Mouse (Mus musculus) limb, embryonic 11.5 days (tissue): ENCODE data around the gene Gm26938. TPM values are rescaled to one million over a fixed set of nuclear protein-coding genes. Genes with fewer than 3 reads are reported as not detected.
A peak's percentile ranks its signal among the peaks of the same experiment; 100 is the strongest.

Experiments
- ATAC-seq: fragments of 200-750 bp; cut with Nextera tagmentation; 2 replicates; pipeline ENCODE4 v1.8.0; 2017; ENCODE audit warnings: low read depth; ENCODE audit not compliant: insufficient number of reproducible peaks, low FRiP score, low TSS enrichment
- DNase-seq: peaks from one replicate; pipeline ENCODE4 v3.0.0-alpha.2; 2015; ENCODE audit warnings: low spot score
- H3K27ac ChIP-seq: fragments of 300-500 bp; sonication (generic); replicated peaks from 2 replicates; pipeline ENCODE4 v1.5.1; 2014; ENCODE audit warnings: low read depth, mild to moderate bottlenecking, low read length
- H3K27me3 ChIP-seq: fragments of 300-500 bp; sonication (generic); 2 replicates; pipeline ENCODE4 v1.6.1; 2014; ENCODE audit warnings: mild to moderate bottlenecking, low read length, mixed read lengths; ENCODE audit not compliant: control insufficient read depth, insufficient read depth
- H3K36me3 ChIP-seq: fragments of 300-500 bp; sonication (generic); 2 replicates; pipeline ENCODE4 v1.6.1; 2014; ENCODE audit warnings: mild to moderate bottlenecking, low read length, moderate library complexity, mixed read lengths; ENCODE audit not compliant: control insufficient read depth, insufficient read depth
- H3K4me1 ChIP-seq: fragments of 300-500 bp; sonication (generic); 2 replicates; pipeline ENCODE4 v1.6.1; 2014; ENCODE audit warnings: low read length, mixed read lengths; ENCODE audit not compliant: control insufficient read depth, insufficient read depth
- H3K4me2 ChIP-seq: fragments of 300-500 bp; sonication (generic); 2 replicates; pipeline ENCODE4 v1.6.1; 2014; ENCODE audit warnings: low read depth, mild to moderate bottlenecking, moderate library complexity; ENCODE audit not compliant: severe bottlenecking
- H3K4me3 ChIP-seq: fragments of 300-500 bp; sonication (generic); 2 replicates; pipeline ENCODE4 v1.5.1; 2014; ENCODE audit warnings: low read depth, low read length
- H3K9ac ChIP-seq: fragments of 300-500 bp; sonication (generic); 2 replicates; pipeline ENCODE4 v1.6.1; 2014; ENCODE audit warnings: mild to moderate bottlenecking, low read length
- H3K9me3 ChIP-seq: fragments of 300-500 bp; sonication (generic); 2 replicates; pipeline ENCODE4 v1.6.1; 2016; ENCODE audit warnings: low read length; ENCODE audit not compliant: control insufficient read depth
- WGBS: fragments of 180-500 bp; shearing (Covaris S2); extraction: QIAGEN DNeasy Blood & Tissue Kit; methylation state at CpG from one replicate; pipeline ENCODE4 v1.1.7; 2014; 5-methylcytosine and 5-hydroxymethylcytosine counted together
- polyA plus RNA-seq: library from polyadenylated mRNA; unstranded; fragments of >200 nt; fragmentation: Nextera tagmentation; extraction: Ambion mirVana; gene quantifications from 2 replicates; pipeline ENCODE4 v1.2.1, GENCODE M21; 2014

The Gm26938 gene
- polyA plus RNA-seq, 1 experiment from 2014 or later, result not detected

DNA sequence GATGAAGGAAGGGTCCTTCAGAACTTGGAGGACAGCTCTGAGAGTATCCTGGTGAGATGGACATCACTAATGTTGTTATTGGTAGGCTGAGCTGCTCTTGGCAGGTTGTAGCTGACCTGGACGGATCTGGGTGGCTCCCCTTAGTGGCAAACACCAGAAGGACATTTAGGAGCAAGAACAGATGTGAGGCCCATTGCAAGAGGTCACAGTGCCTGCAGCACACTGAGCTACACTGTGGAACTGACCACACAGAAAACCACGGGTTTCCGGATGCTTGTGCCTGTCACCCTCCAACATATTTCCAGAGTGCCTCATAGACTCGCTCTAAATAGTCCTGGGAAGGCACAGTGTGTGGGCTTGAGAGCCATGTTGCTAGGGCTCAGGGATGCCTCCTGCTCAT, 36.7 kb downstream of the Gm26938 start:
- no peak for ATAC-seq
- 56% methylated on average over 4 of the region's 4 CpGs for WGBS

DNA sequence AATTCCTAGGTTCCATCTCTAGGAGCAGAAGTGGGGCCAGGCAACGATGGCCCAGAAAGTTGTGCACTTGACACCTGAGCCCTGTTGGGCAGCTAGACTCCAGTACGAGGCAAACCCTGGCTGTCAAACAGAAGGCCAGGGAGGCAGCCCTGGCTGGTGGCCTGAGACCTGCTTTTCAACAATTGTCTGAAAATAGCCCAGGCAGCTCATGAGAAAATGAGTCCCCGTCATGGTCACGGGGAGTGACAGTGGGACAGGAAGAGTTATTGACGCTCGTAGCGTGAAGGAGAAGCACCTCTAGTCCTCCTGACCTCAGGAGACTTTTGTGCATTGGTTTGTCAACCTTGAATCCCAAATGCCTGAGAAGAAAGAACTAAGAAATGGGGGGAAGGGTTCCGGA, 44.8 kb downstream of the Gm26938 start:
- Histone ChIP-seq H3K4me3 (no peak overlapping the region), H3K36me3 (no peaks in the 10 kb centered on the region), H3K4me2 (no peak overlapping the region), H3K4me1 (no peaks in the 10 kb centered on the region), H3K27ac (no peak overlapping the region), H3K9me3 (no peaks in the 10 kb centered on the region), H3K27me3 (0 out of 2 replicates have a peak, but pooled peaks cover 2% of the 10 kb centered on the region), H3K9ac (no peak overlapping the region)
- 89% methylated on average over 8 of the region's 8 CpGs for WGBS
- no peak for DNase-seq
- ATAC-seq, result no peak

More for the DNA sequence above, 36.7 kb downstream of the Gm26938 start:
- Histone ChIP-seq H3K4me2 (no peak overlapping the region), H3K9ac (no peak overlapping the region), H3K27me3 (no peaks in the 10 kb centered on the region), H3K27ac (no peak overlapping the region), H3K9me3 (no peaks in the 10 kb centered on the region), H3K4me3 (no peak overlapping the region), H3K4me1 (peaks cover 3% of the 10 kb centered on the region; the same call in 1 of the 2 replicates), H3K36me3 (no peaks in the 10 kb centered on the region)
- no peak for DNase-seq

DNA sequence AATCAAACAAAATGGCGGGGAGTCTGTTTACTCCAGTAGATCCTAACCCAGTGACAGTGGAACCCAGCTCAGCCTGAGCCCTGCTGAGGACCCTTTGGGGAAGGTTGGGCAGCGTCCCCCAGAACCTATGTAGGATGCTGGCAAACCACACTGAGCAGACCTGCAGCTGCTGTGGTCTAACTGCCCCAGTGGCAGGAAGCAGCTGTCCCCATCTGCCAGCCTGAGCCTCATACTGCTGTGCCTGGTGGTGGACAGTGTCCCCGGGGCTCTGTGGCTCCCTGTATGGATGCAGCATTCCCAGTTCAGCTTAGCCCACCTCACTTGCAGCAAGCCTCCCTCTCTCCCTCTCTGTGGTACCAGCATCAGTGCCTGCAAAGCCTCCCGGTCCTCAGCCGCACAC, 49.2 kb downstream of the Gm26938 start:
- H3K4me2 ChIP-seq, result no peak overlapping the region
- no peak overlapping the region for H3K9ac ChIP-seq
- H3K9me3 ChIP-seq, result no peaks in the 10 kb centered on the region
- no peak overlapping the region for H3K27ac ChIP-seq
- no peak for DNase-seq
- H3K36me3 ChIP-seq, result peaks cover 5% of the 10 kb centered on the region; the same call in 1 of the 2 replicates
- H3K27me3 ChIP-seq, result no peaks in the 10 kb centered on the region
- no peak for ATAC-seq
- peaks cover 6% of the 10 kb centered on the region; the same call in 1 of the 2 replicates for H3K4me1 ChIP-seq
- WGBS, result 79% methylated on average over 5 of the region's 5 CpGs
- H3K4me3 ChIP-seq, result no peak overlapping the region

GRCm38 (mm10) chr5:139775216-139775926, 50.8 kb downstream of the Gm26938 start, which contains the start of gene Ints1:
Gene Ints1 (minus strand): TSS chr5:139775674.
- ATAC-seq, result peak; percentile 88
- H3K4me1 ChIP-seq, result peaks cover 6% of the 10 kb centered on the region; the same call in 1 of the 2 replicates
- H3K27ac ChIP-seq, result no peak within 1 kb of the TSS
- H3K36me3 ChIP-seq, result peaks cover 18% of the 10 kb centered on the region
- peak within 1 kb of the TSS; percentile 78 for H3K9ac ChIP-seq
- peak; percentile 99 for DNase-seq
- H3K4me3 ChIP-seq, result peak within 1 kb of the TSS; percentile 100
- under 1% methylated on average over 55 of the region's 55 CpGs for WGBS
- H3K27me3 ChIP-seq, result no peaks in the 10 kb centered on the region
- no peaks in the 10 kb centered on the region for H3K9me3 ChIP-seq
- peak within 1 kb of the TSS; percentile 90 for H3K4me2 ChIP-seq

DNA sequence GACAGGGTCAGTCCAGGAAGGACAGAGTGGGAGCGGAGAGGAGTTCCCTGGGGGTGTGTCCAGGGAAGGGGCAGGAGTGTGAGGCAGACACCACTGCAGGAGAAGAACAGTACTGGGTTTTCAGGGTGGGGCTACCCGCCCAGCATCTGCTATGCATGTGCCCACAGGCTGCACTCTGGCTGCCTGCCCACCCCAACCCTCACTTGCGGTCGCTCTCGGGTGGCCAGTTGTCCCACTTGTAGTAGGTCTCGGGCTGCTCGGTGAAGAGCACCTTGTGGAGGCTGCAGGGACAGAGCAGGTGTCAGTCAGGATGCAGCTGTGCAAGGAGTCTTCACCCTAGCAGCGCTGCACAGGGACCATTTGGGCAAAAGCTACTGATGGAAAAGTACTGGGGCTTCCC, 58.0 kb downstream of the Gm26938 start:
- whole genome bisulfite sequencing, result 98% methylated on average over 8 of the region's 8 CpGs
- H3K27ac ChIP-seq, result no peak overlapping the region

DNA sequence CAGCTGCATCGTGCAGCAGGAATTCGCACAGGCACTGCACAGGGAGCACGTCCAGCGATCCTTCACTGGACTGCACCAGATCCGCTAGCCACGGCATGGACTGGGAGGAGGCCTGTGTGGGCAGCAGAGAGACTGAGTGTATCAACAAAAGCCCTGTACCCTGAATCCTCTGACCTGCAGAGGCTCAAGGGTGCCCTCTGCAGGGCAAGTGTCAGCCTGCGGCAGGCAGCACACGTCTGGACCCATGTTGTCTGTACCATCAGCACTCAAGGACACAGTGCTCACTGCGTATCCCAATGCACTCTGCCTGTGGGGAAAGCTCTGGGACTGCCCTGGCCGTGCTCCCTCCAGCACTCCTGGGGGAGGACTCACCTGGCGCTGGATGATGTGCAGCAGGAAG, 61.9 kb downstream of the Gm26938 start:
- no peak overlapping the region for H3K4me2 ChIP-seq
- no peaks in the 10 kb centered on the region for H3K9me3 ChIP-seq
- 72% methylated on average over 11 of the region's 11 CpGs for WGBS
- DNase-seq (peak; percentile 56), ATAC-seq (no peak)
- H3K27ac ChIP-seq, result no peak overlapping the region
- H3K4me1 ChIP-seq, result no peaks in the 10 kb centered on the region
- peaks cover 64% of the 10 kb centered on the region for H3K36me3 ChIP-seq
- H3K9ac ChIP-seq, result no peak overlapping the region
- no peaks in the 10 kb centered on the region for H3K27me3 ChIP-seq
- H3K4me3 ChIP-seq, result no peak overlapping the region

More for the DNA sequence above, 58.0 kb downstream of the Gm26938 start:
- H3K9ac ChIP-seq, result no peak overlapping the region
- no peaks in the 10 kb centered on the region for H3K4me1 ChIP-seq
- DNase-seq (no peak), ATAC-seq (no peak)
- no peaks in the 10 kb centered on the region for H3K9me3 ChIP-seq
- peaks cover 63% of the 10 kb centered on the region for H3K36me3 ChIP-seq
- H3K4me3 ChIP-seq, result no peak overlapping the region
- no peaks in the 10 kb centered on the region for H3K27me3 ChIP-seq
- no peak overlapping the region for H3K4me2 ChIP-seq

DNA sequence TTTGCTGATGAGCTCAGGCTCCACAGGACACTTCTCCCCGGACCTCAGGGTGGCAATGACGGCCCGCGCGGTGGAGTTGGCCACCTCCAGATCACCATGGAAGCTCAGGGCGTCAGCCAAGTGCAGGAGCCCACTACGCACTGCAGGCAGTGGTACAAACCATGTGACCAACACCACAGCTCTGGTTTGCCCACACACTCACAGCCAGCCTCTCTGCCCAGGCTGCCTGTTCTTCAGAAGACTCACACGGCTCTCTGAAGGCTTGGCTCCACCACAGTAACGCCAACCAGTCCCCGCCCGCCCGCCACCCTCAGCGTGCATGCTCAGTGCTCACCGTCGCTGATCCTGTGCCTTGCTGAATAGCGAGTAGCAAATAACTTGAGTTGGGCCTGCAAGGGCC, 68.1 kb downstream of the Gm26938 start:
- Histone ChIP-seq H3K4me1 (no peaks in the 10 kb centered on the region), H3K4me2 (no peak overlapping the region), H3K36me3 (peaks cover 47% of the 10 kb centered on the region), H3K4me3 (no peak overlapping the region), H3K9ac (no peak overlapping the region), H3K27me3 (no peaks in the 10 kb centered on the region), H3K27ac (no peak overlapping the region), H3K9me3 (no peaks in the 10 kb centered on the region)
- DNase-seq (no peak), ATAC-seq (no peak)
- WGBS, result 86% methylated on average over 16 of the region's 16 CpGs
